Mouse (Mus musculus) urinary bladder, postnatal 14 days (tissue): ENCODE measurements around the gene Cdh8.
"Not testable (repeated sequence)": the region's sequence is repeated elsewhere in the genome, so short reads cannot be mapped to it uniquely, and the experiment has no call there.

Source experiments
- DNase-seq: peaks from one replicate; pipeline ENCODE4 v3.0.0; 2021; ENCODE audit warnings: low spot score

The Cdh8 gene

DNA sequence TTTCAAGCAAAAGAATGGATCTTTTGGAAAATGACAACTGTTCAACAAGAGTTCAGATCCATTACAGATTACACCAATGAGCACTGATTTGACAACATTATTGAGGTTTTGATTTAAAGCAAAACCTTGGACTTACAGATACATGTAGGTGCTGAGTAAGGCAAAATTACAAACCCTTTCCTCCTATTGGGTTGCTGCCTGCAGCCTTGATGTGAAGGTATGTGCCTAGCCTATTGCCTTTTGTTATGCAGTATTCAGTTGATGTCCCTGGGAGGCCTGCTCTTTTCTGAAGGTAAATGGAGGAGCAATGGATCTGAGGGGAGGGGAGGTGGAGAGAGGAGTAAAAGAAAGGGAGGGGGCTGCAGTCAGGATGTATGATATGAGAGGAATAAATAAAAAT lies 135.9 kb downstream of the Cdh8 start:
- no peak for DNase-seq

DNA sequence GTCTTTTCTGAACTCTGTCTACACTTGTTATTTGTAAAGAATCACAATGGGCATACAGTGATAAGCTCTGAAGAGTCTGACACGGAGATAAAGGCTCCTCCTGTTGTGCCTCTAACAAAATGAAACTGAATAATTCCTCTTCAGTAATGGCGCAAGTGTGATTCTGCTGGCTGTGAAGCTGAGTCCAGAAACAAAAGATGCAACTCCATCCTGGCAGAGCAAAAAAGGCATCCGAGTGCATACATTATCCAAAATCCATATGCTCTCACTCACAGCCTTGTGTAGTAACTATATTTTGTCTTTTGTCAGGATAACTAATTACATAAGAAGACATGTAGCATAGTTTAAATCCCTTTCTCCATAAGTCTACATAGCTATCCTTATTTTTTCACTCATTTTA lies 149.1 kb downstream of the Cdh8 start:
- DNase-seq = no peak

DNA sequence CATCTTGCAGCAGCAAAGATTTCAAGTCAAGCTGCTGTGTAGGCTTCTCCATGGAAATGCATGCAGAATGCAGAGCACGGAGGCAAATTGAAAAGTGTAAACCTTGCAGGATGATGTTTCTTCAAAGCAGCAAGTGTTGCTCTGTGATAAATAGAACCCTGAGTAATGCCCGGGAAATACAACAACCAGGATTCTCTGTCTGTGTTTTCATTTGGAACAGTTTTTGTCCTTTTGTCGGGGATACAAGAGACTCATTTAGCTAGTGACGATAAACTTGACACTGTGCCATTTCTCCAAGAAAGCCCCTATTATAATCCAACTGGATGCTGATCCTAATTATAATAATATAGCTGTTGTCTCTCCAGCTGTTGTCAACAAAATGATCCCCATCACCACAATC lies 181.9 kb downstream of the Cdh8 start:
- DNase-seq = no peak

DNA sequence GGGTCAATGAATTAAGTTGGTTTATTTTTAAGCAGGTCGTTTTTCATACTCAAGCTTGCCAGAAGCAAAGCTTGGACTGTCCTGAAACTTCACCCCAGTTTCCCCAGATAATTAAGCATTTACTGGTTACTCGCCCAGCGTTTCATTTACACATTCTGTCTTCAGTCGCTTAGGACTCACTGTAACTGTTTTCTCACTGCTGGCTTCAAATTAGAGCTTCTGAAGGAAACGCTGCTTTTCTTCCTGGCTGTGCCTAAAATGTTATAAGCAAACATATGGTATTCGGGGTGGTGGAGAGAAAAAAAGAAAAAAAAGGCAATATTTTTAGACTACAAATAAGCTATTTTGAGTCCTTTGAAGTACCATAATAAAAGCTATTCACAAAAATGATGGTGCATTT lies 192.6 kb downstream of the Cdh8 start:
- DNase-seq = no peak

DNA sequence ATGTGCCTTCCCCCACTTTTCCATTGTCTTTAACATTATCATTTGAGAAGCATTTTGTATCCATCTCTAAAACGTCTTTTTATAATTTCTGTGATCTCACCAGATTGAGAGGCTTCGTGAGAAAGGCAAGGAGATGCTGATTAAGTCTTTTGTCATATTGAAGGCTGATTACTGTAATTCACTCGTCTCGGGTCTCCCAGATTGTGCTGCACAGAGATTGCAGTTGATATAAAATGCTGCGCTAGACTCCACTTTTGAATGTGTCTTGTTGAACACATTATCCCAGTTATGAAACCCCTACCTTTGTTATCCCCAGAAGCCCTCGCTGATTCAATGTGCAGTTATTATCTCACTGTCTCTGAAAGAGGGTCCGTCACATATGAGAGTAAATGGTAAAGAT lies 211.1 kb downstream of the Cdh8 start:
- no peak for DNase-seq

DNA sequence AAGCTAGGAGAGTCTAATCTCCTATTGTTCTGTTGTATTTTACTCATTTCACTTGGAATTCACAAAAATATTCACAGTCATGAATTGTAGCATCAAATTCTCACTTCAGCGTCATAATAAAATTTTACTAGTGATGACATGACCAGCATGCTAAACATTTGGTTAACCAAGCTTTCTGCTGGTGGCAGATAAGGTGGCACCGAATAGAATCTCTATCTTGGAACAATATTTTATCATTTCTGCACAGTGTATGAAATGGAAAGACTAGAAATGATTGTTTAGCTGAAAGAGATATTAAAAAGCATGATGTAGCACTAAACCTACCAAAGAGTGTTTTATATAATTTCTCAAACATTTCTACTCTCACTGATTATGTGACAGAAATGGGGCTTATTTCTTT lies 225.6 kb downstream of the Cdh8 start:
- DNase-seq = no peak

DNA sequence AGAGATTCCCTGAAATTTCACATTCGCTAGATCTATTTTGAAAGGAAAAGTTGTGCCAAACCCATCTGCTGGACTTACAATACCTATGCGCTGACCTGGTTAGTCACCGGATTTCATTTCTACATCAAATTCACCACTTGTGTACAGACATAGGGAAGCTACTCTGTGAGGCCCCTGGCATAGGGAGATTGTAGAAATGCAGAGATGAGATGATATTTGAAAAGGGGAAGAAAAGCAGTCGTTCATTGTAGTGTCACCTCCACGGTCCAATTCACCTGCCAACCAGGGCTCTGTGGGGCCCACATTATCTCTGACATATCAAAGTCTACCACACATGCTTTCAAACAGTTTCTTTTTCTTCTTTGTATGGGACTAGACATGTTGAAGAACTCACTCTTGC lies 229.4 kb downstream of the Cdh8 start:
- no peak for DNase-seq

DNA sequence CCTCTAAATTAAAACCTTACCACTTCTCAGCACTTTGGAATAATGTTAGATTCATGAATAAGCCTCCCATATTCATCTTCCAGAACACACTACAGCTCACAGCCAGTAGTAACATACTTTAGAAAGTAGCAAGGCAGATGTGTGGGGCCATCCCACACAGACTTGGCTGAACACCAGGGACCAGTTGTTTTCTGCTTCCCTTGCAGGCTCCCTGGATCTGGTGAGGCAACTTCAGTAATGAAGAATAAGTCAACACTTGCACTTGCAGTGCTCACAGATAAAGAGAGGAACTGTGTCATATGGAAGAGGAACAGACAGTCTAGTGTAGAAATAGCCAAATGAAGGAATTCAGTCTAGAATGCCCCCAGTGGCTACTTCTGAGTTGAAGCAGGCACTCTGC lies 232.1 kb downstream of the Cdh8 start:
- DNase-seq = no peak

DNA sequence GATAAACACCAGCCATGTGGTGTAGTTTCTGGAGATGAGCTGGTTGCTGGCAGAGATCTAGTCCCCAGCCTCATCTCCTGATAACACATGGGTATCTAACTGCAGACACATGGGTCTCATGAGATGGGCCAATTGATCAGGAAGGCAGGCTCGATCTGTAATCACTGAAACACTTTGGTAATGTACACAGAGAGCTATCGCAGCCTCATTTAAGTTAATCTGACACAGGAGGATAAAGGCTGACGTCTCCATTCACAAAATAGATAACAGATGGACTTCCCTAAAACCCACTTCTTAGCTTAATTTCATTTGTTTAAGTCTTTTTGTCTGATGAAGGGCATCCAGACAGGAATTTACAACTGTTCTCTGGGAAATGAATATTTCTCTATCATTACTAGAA lies 249.3 kb downstream of the Cdh8 start:
- no peak for DNase-seq

DNA sequence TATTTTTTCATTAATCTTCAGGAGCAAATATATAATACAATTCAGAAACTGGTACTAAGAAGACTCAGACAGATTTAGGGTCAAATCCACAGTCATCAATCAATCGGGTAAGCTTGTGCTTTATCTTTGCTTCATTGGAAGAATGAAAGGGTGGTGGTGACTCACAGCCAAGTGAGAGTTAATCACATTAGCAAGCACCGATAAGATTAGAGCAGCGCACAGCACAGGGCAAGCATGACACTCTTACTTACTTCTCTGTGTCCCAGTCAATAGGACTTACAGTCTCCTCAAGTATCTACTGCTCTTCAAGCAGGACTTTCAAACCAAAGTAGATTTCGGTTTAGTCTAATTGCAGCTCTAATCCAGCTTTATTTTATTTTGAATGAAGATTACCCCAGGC lies 254.6 kb downstream of the Cdh8 start:
- no peak for DNase-seq

DNA sequence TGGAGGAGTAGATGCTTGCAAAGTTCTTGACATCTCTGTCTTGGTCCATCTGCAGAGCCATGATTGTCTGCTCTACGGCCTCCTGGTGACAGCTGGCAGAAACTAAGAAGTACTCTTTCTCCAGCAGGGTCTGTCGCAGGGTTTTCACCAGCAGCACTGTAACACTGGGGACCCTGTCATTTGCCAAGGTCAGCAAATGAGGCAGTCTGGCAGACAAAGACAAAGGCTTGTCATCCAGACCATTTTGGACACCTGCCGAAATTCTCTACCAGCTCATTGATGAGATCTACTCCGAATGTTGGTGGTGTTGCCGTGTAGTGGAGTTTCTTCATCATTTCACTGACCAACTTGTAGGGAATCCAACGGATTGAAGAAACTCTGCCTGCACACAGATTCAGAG lies 270.8 kb downstream of the Cdh8 start:
- no peak for DNase-seq

DNA sequence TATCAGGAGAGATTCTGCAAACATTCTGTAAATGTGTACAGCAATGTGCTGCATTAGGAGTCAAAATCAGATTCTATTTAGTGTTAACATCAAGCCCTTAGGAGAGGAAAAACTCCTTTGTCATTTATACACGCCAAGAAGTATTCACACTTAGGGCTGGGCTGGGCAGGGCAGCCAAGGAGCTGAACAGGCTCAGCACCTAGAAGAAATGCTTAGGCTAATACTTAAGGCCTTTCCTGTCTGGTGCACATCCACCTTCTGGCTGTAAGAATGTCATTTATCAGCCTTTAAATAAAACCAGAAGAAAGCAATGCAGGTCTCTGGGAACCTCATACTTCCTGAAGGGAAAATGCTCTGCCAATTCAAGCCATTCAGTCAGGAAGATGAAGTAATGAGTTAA lies 271.5 kb downstream of the Cdh8 start:
- not testable (repeated sequence) for DNase-seq

DNA sequence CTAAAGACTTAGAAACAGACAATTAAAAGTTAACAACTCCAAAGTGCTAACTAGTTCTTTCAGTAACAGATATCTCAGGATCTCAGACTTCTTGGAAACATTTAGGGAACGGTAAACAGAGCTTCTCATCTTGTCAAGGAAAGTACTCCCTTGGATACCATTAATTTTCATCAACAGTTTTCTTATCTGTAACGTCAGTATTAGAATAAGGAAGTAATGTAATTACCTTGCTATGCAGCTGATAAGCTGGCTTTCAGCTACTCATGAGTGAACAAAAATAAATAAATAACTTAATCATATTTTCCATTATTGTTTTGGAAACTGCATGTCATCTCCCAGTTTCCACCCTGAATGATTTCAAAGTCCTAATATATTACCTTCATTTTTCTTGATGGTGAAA lies 317.8 kb downstream of the Cdh8 start:
- DNase-seq = no peak

DNA sequence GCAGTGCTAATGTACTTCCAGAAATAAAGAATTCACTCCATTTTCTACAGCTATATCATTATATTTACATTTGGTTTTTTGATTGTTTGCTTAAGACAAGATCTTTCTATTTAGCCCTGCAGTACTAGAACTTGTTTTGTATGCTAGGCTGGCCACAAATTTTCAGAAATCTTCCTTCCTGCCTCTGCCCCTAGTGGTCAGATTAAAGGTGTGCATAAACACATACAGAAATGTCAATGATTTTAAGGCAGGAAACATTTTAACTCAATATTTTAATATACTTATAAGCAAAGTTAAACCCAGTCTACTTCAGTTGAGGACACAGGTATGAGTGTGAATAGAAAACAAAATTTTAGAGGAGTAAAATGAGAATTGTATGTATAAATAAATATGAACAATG lies 364.9 kb downstream of the Cdh8 start:
- DNase-seq = no peak

DNA sequence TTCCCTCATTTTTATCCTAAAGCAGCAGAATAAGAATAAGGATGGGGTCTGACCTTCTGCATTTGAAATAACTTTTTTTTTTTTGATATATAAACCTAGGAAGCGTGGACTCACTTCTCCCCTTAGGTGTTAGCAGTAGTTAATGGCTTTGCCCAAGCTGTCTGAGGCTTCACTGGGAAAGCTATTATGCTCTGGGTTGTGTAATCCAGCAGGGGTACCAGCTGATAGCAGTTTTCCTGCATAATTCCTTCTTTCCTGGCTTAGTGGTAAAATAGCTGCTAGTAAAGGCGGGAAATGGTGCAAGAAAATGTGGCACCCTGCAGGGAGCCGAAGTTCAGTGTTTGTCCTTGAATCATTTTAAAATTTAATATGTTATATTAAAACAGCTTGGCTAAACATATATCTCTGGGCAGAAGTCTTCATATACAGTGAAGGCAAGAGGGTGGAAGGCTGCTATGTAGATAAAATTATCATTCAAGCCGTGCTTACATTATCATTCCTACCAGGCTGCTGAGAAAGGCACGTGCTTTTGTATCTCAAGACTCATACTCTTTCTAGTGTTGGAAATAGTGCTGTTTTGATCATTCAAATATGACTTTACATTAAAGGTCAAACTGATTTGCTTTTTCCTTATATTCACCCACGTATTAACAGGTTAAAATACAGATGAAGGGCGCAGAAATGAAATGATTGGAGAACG lies 367.5 kb downstream of the Cdh8 start:
- DNase-seq = no peak

DNA sequence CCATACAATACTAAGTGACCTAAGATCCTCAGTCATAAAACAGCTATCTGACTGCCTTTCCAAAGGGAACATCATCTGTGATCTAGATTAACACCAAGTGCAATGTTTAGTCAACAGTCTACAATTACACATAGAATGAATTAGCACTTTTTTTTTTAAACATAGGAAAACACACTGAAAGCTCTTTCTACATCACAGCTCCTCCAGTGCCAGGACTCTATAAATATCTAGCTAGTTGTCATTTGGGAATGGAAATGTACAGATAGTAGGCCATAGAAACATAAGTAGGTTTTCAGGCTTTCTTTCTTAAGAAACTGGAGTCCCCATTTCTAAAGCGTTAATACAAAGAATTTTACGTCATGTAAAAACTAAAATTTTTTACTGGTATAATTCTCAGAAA lies 375.8 kb downstream of the Cdh8 start:
- no peak for DNase-seq

DNA sequence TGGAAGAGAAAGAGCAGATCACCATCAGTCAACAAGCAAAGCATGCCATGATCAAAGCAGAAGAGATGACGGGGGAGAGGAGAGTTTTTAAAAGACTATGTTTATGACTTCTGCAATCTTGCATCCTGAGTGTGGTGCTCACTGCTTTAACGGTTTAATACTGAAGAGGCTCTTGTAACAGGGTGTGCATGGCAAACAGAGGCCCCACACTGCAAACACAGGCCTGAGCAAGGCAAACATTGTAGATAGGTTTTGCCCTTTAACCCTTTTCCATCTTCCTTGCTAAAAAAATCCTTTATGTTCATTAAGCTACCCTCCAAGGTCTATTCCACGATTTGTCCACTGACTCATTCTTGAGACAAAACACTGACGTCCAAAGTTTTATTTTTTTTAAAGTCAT lies 385.2 kb downstream of the Cdh8 start:
- DNase-seq = no peak
